Mouse (Mus musculus) WW6 (cell line): ENCODE data around the gene Olfr1054.
"Not testable (repeated sequence)": the region's sequence is repeated elsewhere in the genome, so short reads cannot be mapped to it uniquely, and the experiment has no call there.

Source experiments
- DNase-seq: peaks from one replicate; pipeline ENCODE4 v3.0.0-alpha.2; 2013; ENCODE audit warnings: low read depth, low spot score

The Olfr1054 gene

DNA sequence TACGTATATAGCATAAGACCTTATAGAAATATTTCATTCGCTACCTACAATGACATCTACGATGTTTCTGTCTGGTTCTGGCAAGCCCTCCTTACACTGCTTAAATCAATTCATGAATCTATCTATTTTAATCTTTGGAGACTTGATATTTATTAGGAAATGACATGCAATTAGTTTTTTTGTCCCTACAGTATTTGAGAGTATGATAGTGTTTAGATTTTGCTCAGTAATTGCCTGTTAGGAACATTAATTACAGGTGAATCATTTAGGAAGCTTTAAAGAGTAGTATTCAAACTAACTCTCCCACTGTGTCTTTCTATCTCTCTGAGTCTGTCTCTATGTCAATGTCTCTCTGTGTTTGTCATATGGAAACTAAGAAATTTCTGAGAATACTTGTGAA is at the start of gene Olfr1054:
Gene Olfr1054, minus strand, starts transcription at position 101 of the 400 bp plus-strand sequence.
- DNase-seq, result no peak

GRCm38 (mm10) chr2:86378293-86378692 is 43.1 kb upstream of the Olfr1054 start, which contains the start of gene Olfr1057:
Gene Olfr1057 (minus strand): TSS chr2:86378393.
- no peak for DNase-seq

DNA sequence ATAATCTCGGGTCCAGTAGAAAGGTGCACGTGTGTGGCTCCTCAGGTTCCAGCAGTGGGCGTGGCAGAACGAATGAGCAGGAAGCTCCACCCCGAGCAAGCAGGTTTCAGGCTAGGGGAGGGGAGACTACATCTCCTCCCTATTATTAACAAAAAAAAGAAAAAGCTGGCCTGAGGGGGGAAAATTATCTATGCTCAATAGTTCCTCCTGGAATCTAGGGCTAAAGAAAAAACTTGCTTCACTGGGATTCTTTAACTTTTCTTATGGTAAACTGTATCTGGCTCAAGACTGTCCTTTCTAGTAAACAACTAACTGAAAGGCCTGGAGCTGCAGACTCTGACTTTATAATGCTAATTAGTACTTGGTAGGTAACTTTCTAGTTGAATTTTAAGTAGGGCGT is 31.1 kb upstream of the Olfr1054 start:
- not testable (repeated sequence) for DNase-seq

DNA sequence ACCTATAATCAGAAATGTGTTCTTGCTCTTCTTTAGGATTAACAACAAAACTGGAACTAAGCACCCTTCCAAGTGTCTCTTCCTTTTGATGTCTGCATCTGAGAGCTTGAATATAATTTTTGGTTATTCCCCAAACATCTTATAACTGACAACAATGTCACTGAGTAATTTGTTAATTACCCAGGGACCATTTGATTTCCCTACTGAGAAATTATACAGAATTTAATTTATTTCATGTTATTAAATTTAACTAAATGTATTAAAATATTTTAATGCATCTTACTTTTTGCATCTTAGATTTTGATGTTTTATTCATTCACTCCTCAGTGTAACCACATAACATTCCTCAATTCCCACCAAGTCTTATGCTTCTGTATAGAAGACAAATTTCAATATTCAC is 27.1 kb upstream of the Olfr1054 start, which contains the start of gene Olfr1056:
Gene Olfr1056, minus strand, starts transcription at position 101 of the 400 bp plus-strand sequence.
- DNase-seq, result no peak

DNA sequence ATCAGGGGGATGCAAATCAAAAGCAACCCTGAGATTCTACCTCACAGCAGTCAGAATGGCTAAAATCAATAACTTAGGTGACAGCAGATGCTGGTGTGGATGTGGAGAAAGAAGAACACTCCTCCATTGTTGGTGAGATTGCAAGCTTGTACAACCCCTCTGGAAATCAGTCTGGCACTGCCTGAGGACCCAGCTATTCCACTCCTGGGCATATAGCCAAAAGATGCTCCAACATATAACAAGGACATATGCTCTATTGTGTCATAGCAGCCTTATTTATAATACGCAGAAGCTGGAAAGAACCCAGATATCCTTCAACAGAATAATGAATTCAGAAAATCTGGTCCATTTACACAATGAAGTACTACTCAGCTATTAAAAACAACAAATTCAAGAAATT is 16.5 kb upstream of the Olfr1054 start:
- DNase-seq, result not testable (repeated sequence)

DNA sequence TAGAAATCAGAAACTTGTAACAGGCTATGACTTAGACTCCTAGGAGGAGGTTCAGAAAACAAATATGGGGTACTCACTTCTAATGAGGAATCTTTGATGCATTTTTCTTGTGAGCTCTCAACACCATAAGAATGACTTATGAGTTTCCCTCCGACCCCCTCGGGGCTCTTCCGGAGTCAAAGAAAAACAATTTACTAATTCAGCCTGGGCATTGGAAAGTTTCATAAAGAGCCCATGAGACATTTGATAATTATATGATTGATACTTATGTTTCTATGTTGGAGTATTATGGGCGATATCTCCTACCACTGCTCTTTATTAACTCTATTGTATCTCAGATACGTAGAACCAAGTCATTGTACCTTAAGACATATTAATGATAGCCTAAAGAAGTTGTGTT is 15.0 kb upstream of the Olfr1054 start, which contains the start of gene Olfr1055:
Gene Olfr1055, minus strand, starts transcription at position 101 of the 400 bp plus-strand sequence.
- no peak for DNase-seq

DNA sequence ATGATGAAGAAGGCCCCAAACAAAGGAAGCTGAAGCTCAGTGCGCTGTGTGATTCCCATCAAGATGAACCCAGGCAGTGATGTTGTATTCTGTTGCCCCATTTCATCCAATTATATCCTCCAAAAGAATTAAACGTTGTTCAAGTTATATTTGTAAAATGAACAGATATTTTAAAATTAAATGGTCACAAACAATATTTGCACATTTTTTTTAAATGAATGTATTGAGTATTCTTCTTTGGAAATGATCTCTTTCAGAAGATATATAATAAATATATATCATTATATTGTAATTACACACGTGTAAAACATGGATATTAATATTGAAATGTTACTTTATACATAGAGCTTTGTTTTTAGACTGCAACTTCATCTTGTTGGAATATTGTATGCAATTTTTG is 20.0 kb downstream of the Olfr1054 start, which contains the start of gene Olfr1053:
Gene Olfr1053, minus strand, starts transcription at position 101 of the 400 bp plus-strand sequence.
- no peak for DNase-seq

DNA sequence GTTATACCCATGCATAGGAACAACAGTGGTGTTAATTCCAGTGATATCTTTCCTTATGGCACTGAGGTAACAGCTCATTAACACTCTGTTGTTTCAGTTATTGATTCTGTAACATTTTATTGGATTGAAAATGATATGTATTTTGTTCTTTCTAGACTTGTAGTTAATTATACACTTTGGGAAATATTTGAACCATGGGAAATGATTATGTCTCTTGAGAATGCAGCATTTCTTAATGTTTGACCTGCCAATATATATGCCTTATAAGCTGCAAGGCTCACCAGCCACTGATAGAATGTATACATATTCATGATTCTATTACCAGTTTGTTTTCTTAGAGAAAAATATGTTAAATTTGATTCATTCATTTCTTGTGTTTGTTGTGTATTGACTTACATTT is 43.1 kb downstream of the Olfr1054 start, which contains the start of gene Olfr1052:
Gene Olfr1052, plus strand, starts transcription at position 301 of the 400 bp plus-strand sequence.
- no peak for DNase-seq
